Mouse (Mus musculus) left cerebral cortex, postnatal 4 days (tissue): ENCODE data around the gene Slc38a10. TPM values are rescaled to one million over a fixed set of nuclear protein-coding genes. Genes with fewer than 3 reads are reported as not detected.

Source experiments
- DNase-seq: peaks from one replicate; pipeline ENCODE4 v3.0.0-alpha.2; 2022
- intact Hi-C: fragments of 180-260 bp; cut with DNase I; formaldehyde crosslinking; loops from one replicate; pipeline ENCODE4 v1.15.1; 2025
- total RNA-seq, 2 experiments: library from RNA; stranded (reverse); gene quantifications; 2 replicates each; pipeline ENCODE4 v1.2.3; 2021

Slc38a10 gene
- total RNA-seq: 100 to 1,000 TPM; 113 to 119 TPM

DNA sequence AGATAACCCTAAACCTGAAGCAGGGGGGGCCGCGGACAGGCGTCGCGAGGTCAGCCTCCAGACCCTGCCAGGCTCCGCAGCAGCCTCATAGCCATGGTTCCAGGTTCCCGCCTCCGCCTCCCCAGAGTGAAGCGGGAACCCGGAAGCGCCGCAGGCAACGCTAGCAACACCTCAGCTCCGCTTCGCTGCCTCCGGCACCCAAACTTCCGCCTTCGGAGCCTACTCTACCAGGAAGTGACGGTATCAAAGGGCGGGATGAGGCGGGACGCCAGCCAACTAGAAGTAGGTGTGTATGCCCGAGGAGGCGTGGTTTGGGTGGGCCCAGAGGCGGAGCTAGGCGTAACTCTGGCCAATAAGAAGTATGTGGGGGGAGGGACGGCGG lies at the start of gene Slc38a10:
Slc38a10 (minus strand) TSS at position 234 of the 382 bp plus-strand sequence.
- intact Hi-C loops: no loop called here
- peak; percentile 100 for DNase-seq

DNA sequence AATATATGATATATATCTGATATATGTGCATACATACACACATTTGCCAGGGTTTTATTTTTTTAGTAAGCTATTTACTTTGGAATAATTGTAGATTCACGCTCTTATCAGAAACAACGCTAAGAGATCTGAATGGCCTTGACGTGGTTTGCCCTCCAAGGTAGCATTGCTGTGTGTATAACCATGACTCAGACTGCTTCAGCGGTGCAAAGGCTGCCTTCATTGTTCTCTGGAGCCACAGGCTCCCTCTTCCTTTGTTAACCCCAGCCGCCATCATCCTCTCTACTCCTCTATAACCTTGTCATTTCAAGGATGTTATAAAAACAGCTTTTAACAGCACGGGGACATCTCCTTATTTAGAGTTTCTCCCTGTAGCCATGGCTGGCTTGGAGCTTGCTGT lies 49.5 kb upstream of the Slc38a10 start:
- intact Hi-C loops: no loop called here
- DNase-seq: no peak

DNA sequence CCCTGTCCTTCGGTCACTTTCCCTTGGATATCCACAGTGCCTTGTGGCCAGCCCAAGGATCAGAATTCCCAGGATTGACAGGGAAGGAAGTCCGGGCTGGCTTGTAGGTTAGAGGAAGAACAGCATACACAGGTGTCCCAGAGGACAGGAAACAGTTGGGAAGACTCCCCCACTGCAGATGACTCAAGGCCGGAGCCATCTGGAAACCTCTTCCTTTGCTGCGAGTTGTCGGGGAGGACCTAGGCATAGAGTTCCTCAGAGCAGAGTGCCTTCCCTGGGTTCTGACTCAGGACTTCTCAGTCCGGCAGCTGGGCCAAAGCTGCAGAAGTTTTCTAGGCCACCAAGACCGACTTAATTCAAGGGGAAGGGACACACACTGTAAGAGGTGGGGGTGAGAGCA lies 48.6 kb upstream of the Slc38a10 start:
- intact Hi-C loops: no loop called here
- no peak for DNase-seq

DNA sequence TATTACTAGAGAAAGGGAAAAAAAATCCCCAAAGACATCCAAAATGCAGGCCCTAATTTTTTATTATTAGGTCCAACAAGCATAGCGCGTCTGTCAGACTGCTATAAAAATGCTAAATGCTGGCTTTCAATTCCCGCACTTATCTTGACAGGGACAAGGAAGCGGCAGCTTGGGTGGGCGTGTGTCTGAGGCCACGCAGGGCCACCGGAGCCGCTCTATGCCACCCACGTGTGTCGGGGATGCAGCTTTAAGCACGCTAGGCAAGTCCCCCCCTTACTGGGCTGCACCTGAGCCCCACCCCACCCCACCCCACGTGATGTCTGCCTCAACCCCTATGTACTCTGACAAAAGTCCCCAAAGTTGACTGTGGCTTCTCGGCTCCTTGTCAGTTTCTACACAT lies 47.7 kb upstream of the Slc38a10 start:
- no peak for DNase-seq
- intact Hi-C loops: no loop called here

DNA sequence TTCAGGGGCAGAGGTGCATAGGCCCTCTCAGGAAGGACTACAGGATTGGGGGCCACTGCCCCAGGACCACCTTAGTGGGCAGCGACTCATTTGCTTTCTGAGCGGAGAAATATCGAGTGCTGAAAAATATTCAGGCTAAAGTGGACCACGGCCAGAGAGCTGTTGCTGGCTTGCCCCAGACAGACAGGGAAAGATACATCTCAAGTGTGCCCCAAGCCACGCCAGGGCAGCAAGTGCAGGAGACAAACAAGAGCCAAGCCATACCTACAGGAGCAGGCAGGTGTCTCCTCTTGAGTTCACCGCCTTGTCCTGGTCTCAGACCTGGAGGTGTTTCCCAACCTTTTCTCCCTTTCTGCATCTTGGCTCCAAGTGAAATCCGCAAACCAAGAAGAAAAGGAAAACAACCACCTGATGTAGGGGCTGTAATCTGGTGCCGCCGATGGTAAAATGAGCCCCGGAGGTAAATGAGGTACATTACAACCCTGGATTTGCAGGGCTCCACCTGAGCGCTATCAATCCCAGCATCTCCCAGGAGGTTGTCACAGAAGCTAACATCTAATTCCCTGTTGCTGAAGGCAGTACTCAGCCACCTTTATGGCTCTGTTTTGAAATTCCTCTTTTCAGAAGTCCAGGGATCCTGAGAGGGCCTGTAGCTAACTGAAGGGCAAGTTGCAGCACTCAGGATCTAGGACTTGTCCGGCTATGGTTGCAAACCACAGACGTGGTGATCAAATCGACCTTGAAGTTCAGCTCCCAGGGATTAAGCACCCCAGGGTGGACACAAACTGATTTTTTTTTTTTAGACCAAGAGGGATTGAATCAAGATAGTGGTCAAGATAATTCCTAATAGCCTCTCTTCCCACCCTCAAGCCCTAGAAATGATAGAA lies 39.6 kb upstream of the Slc38a10 start:
- intact Hi-C loops: no loop called here
- no peak for DNase-seq

DNA sequence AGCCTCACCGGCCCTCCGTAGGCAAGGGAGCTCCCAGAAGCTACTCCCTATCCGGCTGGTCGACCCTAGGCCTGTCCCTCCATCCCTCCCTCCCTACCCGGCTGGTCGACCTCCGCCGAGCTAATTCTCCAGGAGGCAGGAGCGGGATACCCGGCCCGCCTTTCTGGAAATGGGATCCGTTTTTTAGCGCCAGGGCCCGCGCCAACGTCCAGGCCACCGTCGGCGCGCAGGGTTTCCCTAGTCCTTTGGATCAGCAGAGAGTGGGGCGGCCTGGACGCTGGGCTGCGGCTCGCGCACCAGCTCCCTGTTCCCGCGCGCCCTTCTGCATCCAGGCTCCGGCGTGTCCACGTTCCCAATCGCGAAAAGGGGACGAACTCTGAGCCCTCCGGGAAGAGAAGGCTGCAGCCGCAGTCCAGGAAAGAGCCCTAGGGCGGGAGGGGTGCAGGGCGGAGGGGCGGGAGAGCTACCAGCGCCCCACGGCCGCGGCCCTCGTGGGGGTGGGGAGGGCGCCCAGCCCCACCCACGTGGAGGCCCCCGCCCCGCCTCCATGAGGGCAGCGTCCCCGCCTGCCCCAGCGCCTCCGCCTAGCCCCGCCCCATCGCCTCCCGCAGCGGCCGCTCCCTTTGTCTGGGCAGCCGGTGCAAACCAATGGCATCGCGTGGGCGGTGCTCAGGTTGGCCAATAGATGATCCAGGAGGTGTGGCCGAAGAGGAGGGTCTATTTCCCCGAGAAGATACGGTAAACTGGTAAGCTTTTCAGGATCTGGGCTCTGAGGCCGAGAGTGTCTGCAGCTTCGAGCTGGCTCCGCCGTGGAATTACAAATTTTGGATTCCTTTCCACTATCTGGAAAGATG lies 38.5 kb upstream of the Slc38a10 start:
- DNase-seq: peak; percentile 100
- intact Hi-C loops: loop anchor here (2.0 to 5.0 kb wide), 2 partner anchors 41 to 118 kb away; no protein-coding TSS in a partner anchor

DNA sequence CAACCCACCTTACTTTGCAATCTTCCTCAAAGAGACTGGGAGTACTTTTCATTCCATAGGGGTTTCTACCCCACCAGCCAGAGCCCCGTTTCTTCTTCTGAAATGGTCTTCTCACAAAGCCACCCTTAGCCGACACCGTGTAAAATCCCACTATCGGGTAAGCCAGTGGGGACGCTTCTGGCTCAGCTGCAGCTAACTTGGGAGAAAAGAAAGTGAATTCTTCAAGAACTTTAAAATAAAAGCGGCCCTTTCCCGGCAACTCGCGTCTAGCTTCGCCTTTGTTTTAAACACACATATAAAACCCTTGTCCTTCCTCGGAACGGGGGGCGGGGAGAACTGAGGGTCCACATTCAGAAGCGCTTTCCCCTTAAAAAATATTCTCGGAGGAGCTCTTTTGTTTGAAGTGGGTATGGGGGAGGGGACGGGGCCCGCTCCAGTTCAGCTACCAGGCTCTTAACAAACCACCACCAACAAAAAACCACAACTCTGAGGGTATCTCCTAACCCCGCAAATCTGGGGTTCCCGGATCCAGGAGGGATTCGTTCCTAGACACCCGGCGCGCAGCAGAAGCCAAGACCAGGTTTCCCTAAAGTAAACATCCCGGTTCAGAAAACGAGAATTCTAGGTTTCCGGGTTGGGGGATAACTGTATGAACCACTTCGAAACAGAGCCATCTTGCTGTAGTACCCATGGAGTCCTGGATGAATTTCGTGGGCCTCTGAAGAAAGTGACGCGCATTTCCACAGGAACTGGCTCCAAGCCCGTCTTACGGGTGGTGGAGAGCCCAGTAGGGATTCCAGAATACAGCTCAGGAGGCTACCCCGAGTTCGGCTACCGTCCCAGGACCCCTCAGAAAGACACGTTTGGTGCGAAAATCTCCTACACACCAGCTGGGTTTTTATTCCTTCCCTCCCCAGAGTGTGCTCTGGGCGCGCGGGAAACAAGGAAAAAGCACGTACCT lies 37.6 kb upstream of the Slc38a10 start:
- intact Hi-C loops: loop anchor here (2.0 to 5.0 kb wide), 2 partner anchors 42 to 119 kb away; no protein-coding TSS in a partner anchor
- peak; percentile 47 for DNase-seq

DNA sequence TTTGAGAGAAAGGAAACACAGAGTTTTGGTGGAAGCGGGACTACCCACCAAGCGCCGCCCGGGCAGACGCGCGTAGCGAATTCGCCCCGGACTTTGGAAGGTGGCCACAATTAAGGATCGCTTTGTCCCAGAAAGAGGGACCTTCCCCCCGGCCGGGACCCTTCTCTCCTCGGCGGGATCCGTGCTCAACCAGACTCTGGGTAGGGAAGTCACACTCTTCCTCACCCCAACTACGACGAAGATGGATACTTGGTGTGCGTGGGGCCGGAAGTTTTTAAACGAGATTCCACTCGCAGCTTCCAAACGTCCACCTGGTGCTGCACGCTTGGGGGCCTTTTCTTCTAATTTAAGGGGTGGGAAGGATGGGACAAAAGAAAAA lies 36.9 kb upstream of the Slc38a10 start:
- no peak for DNase-seq
- intact Hi-C loops: loop anchor here (2.0 to 5.0 kb wide), 2 partner anchors 43 to 119 kb away; no protein-coding TSS in a partner anchor

DNA sequence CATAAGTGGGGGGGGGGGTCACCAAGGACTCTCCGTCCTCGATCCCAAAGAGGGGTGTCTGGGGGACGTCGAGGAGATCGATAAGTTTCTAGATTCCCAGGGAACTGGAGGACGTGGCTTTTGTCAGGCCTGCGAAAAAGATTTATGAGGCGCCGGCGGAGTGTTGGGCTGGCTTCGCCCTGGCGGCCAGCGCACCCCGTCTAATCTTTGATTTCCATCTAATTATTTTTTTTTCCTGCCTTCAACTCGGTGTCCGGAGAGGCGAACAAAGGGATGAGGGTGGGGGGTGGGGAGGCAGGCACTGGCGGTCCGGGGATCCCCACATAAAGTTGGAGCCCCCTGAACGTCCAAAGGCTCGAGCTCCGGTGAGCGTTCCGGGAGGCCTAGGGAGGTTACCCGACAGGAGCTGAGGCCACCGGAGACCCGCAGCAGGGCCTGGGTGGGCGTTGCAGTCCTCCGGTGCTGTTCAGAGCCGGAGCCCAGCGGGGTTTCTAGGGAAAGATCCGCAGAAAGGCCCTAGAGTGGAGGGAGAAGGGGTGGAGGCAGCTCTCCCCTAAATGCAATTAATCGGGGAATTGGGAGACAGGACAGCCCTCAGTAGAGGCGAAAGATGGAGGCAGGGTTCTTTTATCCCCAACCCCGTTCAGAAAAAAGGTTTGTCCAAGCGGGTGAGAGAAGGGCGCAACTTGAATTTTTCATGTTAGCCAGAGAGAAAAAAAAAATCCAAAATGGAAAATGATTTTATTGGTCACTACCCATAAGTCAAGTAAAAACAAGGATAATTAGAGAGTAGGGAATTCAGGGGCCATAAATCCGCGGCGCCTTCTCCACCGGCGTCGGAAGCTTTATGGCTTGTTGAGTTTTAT lies 36.3 kb upstream of the Slc38a10 start:
- intact Hi-C loops: loop anchor here (2.0 to 5.0 kb wide), 2 partner anchors 43 to 120 kb away; no protein-coding TSS in a partner anchor
- DNase-seq: peak; percentile 48

DNA sequence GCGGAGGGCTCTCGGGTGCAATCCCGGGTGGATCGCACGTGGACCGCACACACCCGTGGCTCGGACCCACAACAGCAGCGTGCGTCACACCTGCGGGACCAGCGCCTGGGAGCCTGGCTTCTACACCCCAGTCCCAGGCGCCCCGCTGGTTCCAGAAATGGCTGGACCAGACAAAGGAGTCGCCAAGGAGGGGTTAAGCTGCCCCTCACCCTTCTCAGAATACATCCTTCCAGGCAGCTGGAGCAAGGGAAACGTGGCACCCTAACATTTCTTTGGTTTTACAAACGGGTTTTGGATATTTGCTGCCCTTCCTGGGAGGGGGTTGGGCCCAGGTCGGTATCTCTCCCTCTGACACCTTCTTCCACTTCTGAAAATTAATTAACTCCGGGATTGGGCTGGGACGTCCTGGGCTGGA lies 35.7 kb upstream of the Slc38a10 start:
- peak; percentile 66 for DNase-seq
- intact Hi-C loops: loop anchor here (5.0 kb wide), 1 partner anchor 120 kb away; no protein-coding TSS in a partner anchor

DNA sequence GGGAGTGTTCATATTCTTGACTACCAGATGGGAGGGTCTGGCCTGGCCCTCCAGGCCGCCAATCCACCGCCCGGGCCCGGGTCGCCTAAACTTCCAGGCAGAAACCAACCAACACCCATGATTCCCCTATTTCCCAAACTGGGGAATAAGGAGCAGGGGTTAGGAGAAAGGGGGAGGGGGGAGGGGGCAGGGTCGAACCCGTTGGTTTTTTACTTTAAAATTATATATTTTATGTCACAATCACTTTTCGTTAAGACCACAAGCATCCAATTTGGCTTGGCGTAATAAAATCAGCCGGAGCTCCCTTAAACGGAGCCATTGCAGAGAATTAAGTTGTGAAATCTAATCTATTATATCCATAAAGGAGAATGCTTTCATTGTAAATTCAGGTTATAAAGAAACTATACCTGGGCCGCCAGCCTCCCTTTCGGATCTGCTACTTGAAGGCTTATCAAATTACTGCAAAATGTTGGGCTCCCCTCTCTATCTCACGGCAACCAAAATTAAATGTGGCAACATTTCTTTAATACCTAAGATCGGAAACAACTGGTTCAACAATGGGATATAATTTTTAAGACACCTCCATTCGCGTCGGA lies 35.1 kb upstream of the Slc38a10 start:
- DNase-seq: no peak
- intact Hi-C loops: loop anchor here (5.0 kb wide), 1 partner anchor 121 kb away; no protein-coding TSS in a partner anchor

DNA sequence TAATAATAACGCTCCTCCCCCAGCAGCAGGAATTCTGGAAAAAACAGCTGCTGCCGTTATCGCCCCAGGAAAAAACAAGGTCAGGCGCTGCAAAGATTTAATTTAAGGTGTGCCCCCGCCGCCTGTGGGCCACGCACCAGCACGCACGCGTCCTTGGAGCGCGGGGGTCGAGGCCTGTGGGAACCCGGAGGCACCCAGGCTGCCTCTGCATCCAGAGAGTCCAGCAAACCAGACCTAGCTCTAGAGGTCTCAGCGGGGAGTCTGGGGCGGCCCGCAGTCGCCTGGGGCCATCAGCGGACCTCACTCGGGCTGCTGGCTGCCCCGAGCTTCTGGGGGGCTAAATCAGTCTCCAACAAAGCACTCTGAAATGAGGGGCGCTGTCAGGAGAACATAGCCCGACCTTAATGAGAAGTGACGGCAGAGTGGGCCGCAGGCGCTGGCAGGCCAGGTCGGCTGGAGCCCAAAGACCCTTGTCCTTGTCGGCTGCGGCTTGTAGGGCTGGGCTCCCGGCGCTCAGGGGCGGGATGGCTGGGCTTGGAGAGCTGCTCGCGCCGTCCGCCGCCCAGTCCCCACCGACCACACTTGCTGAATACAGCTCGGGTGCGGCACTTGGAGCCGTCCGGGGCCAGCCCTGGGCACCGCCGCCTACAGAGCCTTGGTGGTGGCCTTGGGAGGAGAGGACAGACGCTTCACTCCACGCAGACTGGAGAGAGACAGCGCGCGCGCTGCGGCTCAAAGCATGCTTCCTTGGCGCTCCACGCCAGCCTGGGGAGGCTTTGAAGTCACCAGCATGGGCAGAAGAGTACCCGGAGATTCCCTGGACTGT lies 34.4 kb upstream of the Slc38a10 start:
- intact Hi-C loops: loop anchor here (5.0 kb wide), 1 partner anchor 122 kb away; no protein-coding TSS in a partner anchor
- peak; percentile 63 for DNase-seq

DNA sequence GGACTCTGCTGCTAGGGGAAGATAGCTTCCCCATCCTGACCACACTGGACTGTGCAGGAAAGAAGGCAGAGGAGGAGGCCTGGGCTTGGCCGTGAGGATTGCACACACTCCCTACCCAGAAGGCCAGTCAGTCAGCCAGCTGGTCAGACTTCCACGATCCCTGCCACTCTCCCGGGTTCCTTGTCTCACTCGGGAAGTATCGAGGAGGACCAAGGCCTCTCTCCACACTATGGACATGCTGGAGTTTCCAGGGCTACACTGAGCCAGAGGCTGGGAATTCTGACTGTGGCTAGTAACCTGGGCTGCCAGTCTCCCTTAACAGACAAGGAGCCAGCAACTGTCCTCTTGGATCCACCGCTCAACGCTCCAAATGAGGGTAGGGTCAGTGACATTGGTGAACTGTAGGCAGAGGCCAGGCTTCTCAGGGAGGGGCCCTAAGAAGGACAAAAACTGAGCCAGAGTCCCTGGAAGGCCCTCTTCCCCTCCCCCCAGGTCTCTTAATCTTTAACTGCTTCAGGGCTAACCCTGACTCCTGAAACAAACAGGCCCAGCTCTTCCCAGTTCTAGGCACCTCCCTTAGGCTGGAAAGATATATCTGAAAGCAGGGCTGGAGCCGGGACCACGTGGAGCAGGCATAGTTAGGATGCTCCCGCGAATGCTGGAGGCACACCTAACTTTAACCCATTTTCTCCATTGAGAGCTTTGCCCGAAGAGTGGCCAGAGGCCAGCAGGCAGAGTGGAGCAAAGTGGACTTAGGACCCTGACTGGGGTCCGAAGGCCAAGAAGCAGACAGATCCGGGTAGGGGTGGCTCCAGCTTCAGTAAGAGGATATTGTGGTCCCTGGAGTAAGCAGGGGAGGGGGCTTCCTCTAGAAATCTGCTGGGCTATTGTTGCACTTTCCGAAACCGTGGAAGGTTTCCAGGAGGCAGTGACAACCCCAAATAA lies 33.5 kb upstream of the Slc38a10 start:
- intact Hi-C loops: loop anchor here (5.0 kb wide), 1 partner anchor 123 kb away; no protein-coding TSS in a partner anchor
- DNase-seq: peak; percentile 42

DNA sequence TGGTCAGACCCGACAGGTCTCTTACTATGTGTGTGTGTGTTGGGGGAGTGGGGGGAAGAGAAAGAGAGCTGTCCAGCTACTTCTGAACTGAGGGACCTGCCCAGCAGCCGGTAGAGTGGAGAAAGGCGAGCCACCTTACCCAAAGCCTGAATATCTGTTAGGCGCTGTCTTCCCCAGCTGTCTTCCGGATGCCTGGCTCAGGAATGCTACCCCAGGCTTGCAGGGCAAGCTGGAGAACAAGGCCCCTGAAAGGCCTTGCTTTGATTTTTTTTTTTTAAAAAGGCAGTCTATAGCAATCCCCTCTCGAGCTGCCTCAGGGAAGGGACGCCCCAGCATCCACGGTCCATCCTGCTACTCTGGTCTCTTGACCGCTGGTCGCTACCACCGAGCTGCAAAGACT lies 32.6 kb upstream of the Slc38a10 start:
- no peak for DNase-seq
- intact Hi-C loops: no loop called here

DNA sequence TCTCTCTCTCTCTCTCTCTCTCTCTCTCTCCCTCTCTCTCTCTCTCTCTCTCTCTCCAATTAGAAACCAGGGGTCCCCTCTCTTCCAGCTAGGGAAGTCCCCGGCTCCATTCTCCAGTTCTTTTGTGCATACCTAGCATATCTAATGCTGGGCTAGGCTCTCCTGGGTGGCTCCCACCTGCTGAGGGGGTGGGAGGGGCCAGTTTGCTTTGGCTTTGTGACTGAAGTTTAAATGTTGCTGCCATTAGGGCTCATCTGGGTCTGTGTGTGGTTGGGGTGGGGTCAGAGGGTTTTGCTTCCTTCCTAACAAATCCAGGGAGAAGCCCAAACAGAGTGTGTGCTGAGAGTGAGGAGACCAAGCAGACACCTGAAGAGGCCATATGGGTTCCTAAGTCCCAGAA lies 32.0 kb upstream of the Slc38a10 start:
- intact Hi-C loops: no loop called here
- no peak for DNase-seq

DNA sequence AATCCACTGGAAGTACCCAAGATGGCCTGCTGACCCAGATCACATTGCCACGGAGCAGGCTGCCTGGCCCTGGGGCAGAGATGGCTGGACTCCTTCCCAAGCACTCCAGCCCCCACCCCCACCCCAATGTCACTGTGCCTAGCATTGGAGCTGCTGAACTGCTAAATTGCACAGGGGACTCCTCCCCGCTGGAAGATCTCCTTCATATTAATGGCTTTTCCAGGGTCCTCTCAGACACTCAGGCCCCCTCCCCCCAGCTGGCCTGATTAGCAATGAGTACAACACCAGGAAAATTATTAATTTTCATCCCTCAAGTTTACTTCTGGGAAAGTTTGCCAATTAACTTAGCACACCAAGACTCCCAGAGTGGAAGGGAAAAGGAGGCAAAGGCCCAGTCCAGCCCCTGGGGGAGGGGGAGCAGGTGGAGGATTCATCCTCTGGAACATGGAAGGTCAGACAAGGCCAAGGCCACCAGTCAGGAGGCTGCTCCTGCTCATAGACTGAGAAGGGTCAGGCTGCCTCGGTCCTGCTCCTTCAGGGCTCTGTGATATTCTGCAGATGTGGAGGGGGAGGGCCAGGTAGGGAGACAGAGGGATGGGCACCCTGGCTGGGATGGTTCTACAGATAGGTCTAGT lies 31.4 kb upstream of the Slc38a10 start:
- intact Hi-C loops: no loop called here
- no peak for DNase-seq
